Mouse (Mus musculus) stomach, adult 2 months (tissue): ENCODE results near the gene Eif2b3. TPM values are rescaled to one million over a fixed set of nuclear protein-coding genes. Genes with fewer than 3 reads are reported as not detected.

ENCODE experiments used
- polyA plus RNA-seq: library from polyadenylated mRNA; depleted of rRNA; stranded (reverse); fragments of >200 nt; gene quantifications from 2 replicates; pipeline ENCODE4 v1.2.3, GENCODE M21; 2012; rRNA removed

The Eif2b3 gene
- polyA plus RNA-seq, result 0.55 and 0.96 TPM in 2 replicates

DNA sequence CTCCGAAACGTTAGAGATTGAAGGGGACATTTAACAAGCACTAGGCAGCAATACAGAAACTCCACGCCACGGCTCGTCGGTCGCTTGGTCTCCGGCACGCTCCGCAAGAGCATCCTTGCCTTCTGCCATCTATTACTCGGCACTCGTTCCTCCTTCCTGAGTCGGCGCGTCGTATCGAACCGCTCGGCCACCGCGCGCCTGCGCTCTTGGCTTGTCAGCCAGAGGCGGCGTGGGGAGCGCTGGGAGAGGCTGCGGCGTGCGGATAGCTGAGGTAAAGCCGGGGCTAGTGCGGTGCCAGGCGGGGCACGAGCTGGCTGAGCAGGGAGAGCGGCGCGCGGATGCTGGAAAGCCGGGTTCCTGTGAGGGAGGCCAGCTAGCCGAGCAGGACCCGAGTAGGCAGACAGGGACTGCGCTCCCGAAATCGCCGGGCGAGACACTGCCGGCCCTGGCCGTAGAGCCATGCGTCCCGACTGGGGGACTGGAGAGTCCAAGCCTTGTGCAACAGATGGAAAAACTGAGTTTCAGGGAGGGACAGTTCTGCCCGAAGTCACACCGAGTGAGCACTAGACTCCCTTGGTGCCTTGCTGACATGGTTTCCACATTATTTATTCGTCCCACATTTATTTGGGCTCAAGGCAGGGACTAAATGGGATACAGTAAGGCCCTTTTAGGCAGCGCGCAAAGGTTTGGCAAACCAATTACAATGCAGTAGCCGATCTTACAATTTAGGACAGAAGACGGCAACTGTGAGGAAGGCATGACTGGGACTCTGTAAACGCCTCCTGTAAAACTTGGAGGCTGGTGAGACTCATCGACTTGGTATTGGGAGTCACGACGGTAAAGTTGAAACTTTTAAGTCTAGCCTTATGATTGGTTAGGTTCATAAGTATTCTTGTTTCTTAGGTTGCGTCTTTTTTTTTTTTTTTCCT is at the start of gene Eif2b3:
Eif2b3 (plus strand) TSS at position 197 of the 929 bp plus-strand sequence.

GRCm38 (mm10) chr4:116993672-116994621 is 25.3 kb upstream of the Eif2b3 start, which contains the start of gene Urod:
Gene Urod (minus strand): TSS chr4:116994413.

DNA sequence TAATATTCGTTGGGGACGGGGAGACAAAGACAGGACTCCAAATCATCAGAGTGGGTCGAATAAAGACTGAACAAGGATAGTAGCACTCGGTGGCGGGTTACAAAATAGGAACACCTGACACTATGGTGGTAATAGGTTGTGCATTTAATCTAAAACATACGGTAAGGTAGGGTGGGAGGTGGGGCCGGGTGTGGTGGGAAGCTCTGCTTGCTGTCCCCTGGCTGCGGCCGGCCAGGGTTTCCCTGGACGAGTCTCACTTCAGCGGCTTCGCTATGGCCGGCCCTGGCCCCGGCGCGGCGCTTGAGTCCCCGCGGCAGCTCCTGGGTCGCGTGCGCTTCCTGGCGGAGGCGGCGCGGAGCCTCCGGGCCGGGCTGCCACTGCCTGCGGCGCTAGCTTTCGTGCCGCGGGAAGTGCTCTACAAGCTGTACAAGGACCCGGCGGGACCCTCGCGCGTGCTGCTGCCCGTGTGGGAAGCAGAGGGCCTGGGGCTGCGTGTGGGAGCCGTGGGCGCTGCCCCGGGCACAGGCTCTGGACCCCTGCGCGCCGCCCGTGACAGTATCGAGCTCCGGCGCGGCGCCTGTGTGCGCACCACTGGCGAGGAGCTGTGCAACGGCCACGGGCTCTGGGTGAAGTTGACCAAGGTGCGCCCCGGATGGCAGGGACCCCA is 23.9 kb upstream of the Eif2b3 start, which contains the start of gene Hectd3:
Hectd3 (plus strand) TSS at position 187 of the 667 bp plus-strand sequence.

DNA sequence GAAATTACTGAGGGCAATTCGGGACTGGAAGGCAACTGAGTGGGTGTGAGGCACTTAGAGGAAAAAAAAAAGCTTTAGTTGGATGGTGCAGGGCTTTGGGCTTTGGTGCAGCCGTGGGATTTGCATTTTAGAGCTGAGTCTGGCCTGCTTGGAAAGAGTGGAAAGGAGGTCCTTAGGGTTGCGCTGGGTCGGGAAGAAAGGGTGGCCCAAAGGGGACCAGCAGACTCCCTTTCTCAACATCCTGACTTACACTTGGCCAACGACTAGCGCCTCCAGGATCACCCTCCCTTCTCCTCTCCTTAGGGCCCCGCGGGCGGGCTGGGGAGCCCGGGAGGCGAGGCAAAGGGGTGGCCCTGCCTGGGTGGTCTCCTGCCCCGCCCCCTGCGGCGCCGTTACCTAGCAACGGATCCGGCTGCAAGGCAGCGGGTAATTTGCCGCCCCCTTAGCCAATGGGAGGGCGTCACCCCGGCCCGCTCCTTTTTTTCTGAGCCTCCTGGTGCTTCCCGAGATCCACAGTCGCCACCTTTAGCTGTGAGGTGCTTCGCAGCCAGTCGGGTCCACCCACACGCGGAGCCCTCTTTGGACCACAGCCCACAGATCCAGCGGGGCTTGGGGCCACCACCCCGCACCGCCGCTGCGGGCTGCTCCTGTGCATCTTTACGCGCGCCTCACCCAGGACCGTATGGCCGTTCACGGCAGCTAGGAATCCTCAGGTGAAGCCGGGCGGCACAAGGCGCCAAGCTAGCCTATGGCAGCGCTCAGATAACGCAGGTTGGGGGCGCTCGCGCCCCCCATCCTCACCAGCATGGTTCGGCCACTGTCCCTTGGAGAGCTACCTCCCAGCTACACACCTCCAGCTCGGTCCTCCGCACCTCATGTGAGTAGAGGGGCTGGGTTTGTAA is 76.6 kb downstream of the Eif2b3 start, which contains the start of gene Ptch2:
Ptch2 (plus strand) TSS at position 525 of the 902 bp plus-strand sequence.

GRCm38 (mm10) chr4:117125348-117125909 is 106.2 kb downstream of the Eif2b3 start, which contains the start of gene Btbd19:
Gene Btbd19 (minus strand): TSS chr4:117125725.

DNA sequence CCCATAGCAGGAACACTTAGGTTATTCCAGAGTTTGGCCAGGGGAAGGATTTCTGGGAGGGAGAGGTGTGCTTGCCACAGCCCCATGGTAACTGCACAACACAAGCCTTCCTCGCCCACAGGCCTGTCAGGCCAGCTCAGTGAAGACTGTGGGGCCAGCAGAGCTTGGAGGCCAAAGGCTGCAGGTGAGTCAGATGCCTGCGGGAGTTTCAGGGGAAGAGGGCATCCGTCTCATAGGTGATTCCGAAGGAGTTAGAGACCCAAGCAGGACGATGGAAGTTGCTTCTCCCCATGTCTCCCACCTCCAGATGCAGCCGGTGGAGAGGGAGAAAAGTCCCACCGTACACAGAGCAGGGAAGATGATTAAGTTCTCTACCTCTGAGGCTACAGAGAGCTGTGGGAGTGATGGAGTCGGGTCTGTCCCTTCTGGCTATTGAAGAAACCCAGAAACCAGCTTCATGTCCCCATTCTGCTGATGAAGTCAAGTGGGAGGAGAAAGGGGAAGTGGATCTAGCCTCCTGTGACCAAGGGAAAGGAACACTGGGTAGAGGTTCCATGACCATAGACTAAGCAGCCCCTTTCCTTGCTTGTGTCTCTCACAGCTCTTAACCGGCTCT is 107.6 kb downstream of the Eif2b3 start, which contains the start of gene Tctex1d4:
Tctex1d4 (plus strand) TSS at position 120 of the 616 bp plus-strand sequence.

DNA sequence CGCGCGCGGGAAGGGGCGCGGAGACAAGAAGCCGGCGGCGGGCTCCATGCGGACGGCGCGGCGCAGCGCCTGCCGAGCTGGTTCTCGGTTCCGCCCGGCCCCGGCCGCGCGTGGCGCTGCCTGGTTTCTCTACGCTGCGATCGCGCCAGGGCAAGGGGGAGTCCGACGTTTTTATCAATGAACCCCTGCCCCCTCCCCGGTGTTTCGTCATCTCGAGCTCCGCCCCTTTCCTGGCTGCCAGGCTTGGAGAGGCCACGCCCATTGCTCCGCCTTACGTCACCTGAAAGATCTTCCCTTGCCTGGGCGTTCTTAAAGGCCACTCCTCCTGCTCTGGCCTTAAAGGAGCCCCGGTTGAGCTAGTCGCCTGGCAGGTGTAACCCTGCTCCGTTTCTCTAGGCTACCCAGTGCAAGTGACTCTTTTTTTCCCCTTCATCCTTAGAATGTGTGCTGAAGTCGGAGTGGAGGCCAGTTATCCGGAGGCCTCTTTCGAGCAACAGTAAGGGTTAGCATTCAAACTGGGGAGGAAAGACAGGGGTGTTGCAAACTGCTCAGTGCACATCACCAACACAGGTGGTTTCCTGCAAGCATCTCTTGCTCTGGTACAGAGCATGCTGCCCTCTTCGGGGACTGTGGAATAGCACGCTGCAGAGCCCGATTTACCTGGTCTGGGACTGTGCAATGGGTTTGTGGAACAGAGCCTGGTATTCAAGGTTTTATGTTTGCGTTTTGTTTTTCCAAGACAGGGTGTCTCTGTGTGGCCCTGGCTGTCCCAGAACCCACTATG is 114.8 kb downstream of the Eif2b3 start, which contains the start of gene Plk3:
Plk3 (minus strand) TSS at position 147 of the 784 bp plus-strand sequence.

Other genes with a start within 250 kb of the Eif2b3 start
- 5.2 and 5.8 TPM in 2 replicates for gene Toe1, start 211.8 kb upstream of the Eif2b3 start, polyA plus RNA-seq
- gene Mutyh, start 211.7 kb upstream of the Eif2b3 start, polyA plus RNA-seq, result 1.5 and 2.4 TPM in 2 replicates
- 2.9 and 3.9 TPM in 2 replicates for gene Hpdl, start 197.7 kb upstream of the Eif2b3 start, polyA plus RNA-seq
- gene Zswim5, start 142.0 kb upstream of the Eif2b3 start, polyA plus RNA-seq, result 0.06 and 0.26 TPM in 2 replicates
- 14.5 and 18.5 TPM in 2 replicates for gene Urod, start 25.0 kb upstream of the Eif2b3 start, polyA plus RNA-seq
- gene Hectd3, start 24.1 kb upstream of the Eif2b3 start, polyA plus RNA-seq, result 39.9 and 41.0 TPM in 2 replicates
- 1.8 and 2.0 TPM in 2 replicates for gene Ptch2, start 76.7 kb downstream of the Eif2b3 start, polyA plus RNA-seq
- gene Btbd19, start 106.3 kb downstream of the Eif2b3 start, polyA plus RNA-seq, result 5.2 and 7.6 TPM in 2 replicates
- 0.25 and 0.49 TPM in 2 replicates for gene Tctex1d4, start 107.4 kb downstream of the Eif2b3 start, polyA plus RNA-seq
- 19.8 and 37.6 TPM in 2 replicates for gene Plk3, start 114.6 kb downstream of the Eif2b3 start, polyA plus RNA-seq
- 114 and 124 TPM in 2 replicates for gene Rps8, start 136.8 kb downstream of the Eif2b3 start, polyA plus RNA-seq
- gene Kif2c, start 163.2 kb downstream of the Eif2b3 start, polyA plus RNA-seq, result 0.37 and 0.91 TPM in 2 replicates
- 8.2 and 11.3 TPM in 2 replicates for gene Tmem53, start 232.5 kb downstream of the Eif2b3 start, polyA plus RNA-seq
- gene Armh1, start 232.7 kb downstream of the Eif2b3 start, polyA plus RNA-seq, result 0.08 TPM in 1 of 2 replicates, not detected in the other